Mouse (Mus musculus) MEL (cell line): ENCODE results near the gene Hcn3. TPM values are rescaled to one million over a fixed set of nuclear protein-coding genes. Genes with fewer than 3 reads are reported as not detected.
A peak's percentile ranks its signal among the peaks of the same experiment; 100 is the strongest.

Source experiments
- DNase-seq: peaks from one replicate; pipeline ENCODE4 v3.0.0; 2011; ENCODE audit warnings: low read depth, low spot score
- H3K27ac ChIP-seq: 2 replicates; pipeline ENCODE4 v1.5.1; 2012; ENCODE audit warnings: low read depth, mild to moderate bottlenecking, control low read depth, low read length, moderate library complexity; ENCODE audit not compliant: control insufficient read depth
- H3K27me3 ChIP-seq, 2 experiments: fragments of 150-350 bp in 1 of 2; sonication (generic) in 1 of 2; 2 replicates each; pipeline ENCODE4 v1.6.1; 2012; ENCODE audit warnings: low read length in 2 of 2, mild to moderate bottlenecking in 2 of 2, improper control_type of control experiment in 1 of 2, moderate library complexity in 1 of 2; ENCODE audit not compliant: insufficient read depth in 2 of 2, control insufficient read depth in 1 of 2
- H3K36me3 ChIP-seq, 2 experiments: 2 replicates each; pipeline ENCODE4 v1.6.1; 2012 to 2014; ENCODE audit warnings: low read length in 2 of 2, improper control_type of control experiment in 1 of 2, inconsistent platforms in 1 of 2, mild to moderate bottlenecking in 1 of 2; ENCODE audit not compliant: insufficient read depth in 2 of 2, control insufficient read depth in 1 of 2
- H3K4me1 ChIP-seq, 2 experiments: fragments of 150-350 bp in 1 of 2; sonication (generic) in 1 of 2; 2 replicates each; pipeline ENCODE4 v1.6.1; 2012; ENCODE audit warnings: low read length in 2 of 2, improper control_type of control experiment in 1 of 2, mild to moderate bottlenecking in 1 of 2; ENCODE audit not compliant: insufficient read depth in 2 of 2, control insufficient read depth in 1 of 2
- H3K4me3 ChIP-seq, 2 experiments: fragments of 150-350 bp in 1 of 2; sonication (generic) in 1 of 2; 2 replicates each; pipeline ENCODE4 v1.5.1; 2012; ENCODE audit warnings: low read depth in 2 of 2, low read length in 2 of 2, mild to moderate bottlenecking in 2 of 2, moderate library complexity in 2 of 2, control low read depth in 1 of 2, improper control_type of control experiment in 1 of 2; ENCODE audit not compliant: control insufficient read depth in 1 of 2, insufficient read depth in 1 of 2
- H3K79me2 ChIP-seq: 2 replicates; pipeline ENCODE4 v1.6.1; 2012; ENCODE audit warnings: mild to moderate bottlenecking, low read length, moderate library complexity; ENCODE audit not compliant: control insufficient read depth, poor library complexity, insufficient read depth
- H3K9ac ChIP-seq: 2 replicates; pipeline ENCODE4 v1.6.1; 2012; ENCODE audit warnings: low read depth, mild to moderate bottlenecking, control low read depth, low read length, moderate library complexity; ENCODE audit not compliant: control insufficient read depth, poor library complexity, severe bottlenecking
- H3K9me3 ChIP-seq: fragments of 150-350 bp; sonication (generic); replicated peaks from 2 replicates; pipeline ENCODE4 v1.6.1; 2012; ENCODE audit warnings: mild to moderate bottlenecking, low read length, improper control_type of control experiment, moderate library complexity; ENCODE audit not compliant: insufficient read depth
- BHLHE40 ChIP-seq: IDR thresholded peaks from 2 replicates; pipeline ENCODE4 v1.6.1; 2012; ENCODE audit warnings: low read depth, mild to moderate bottlenecking, inconsistent platforms, low read length, improper control_type of control experiment, borderline replicate concordance
- CHD2 ChIP-seq: IDR thresholded peaks from 2 replicates; pipeline ENCODE4 v1.6.1; 2011; ENCODE audit warnings: low read length, improper control_type of control experiment
- E2F4 ChIP-seq: IDR thresholded peaks from 2 replicates; pipeline ENCODE4 v1.6.1; 2011; ENCODE audit warnings: low read depth, low read length, improper control_type of control experiment, borderline replicate concordance
- EP300 ChIP-seq, 2 experiments: IDR thresholded peaks; 2 replicates each; pipeline ENCODE4 v1.6.1; 2011; ENCODE audit warnings: improper control_type of control experiment in 2 of 2, low read length in 2 of 2, low read depth in 1 of 2, mild to moderate bottlenecking in 1 of 2
- GABPA ChIP-seq: IDR thresholded peaks from 2 replicates; pipeline ENCODE4 v1.6.1; 2012; ENCODE audit warnings: low read depth, mild to moderate bottlenecking, inconsistent platforms, low read length, improper control_type of control experiment, moderate library complexity
- HCFC1 ChIP-seq: IDR thresholded peaks from 2 replicates; pipeline ENCODE4 v1.6.1; 2012; ENCODE audit warnings: low read depth, mild to moderate bottlenecking, inconsistent platforms, low read length, improper control_type of control experiment, moderate library complexity
- MAFK ChIP-seq: IDR thresholded peaks from 2 replicates; pipeline ENCODE4 v1.6.1; 2011; ENCODE audit warnings: low read depth, mild to moderate bottlenecking, low read length, improper control_type of control experiment, borderline replicate concordance
- MAX ChIP-seq: IDR thresholded peaks from 2 replicates; pipeline ENCODE4 v1.6.1; 2011; ENCODE audit warnings: low read length, improper control_type of control experiment
- MAZ ChIP-seq: IDR thresholded peaks from 2 replicates; pipeline ENCODE4 v1.6.1; 2012; ENCODE audit warnings: low read depth, mild to moderate bottlenecking, inconsistent platforms, low read length, improper control_type of control experiment
- NRF1 ChIP-seq: IDR thresholded peaks from 2 replicates; pipeline ENCODE4 v1.6.1; 2014; ENCODE audit warnings: low read depth, mild to moderate bottlenecking, inconsistent platforms, low read length, improper control_type of control experiment, moderate library complexity; ENCODE audit not compliant: poor library complexity, insufficient read depth, severe bottlenecking
- POLR2A ChIP-seq, 2 experiments: IDR thresholded peaks; 2 replicates each; pipeline ENCODE4 v1.6.1; 2011 to 2012; ENCODE audit warnings: low read length in 2 of 2, mild to moderate bottlenecking in 2 of 2, control low read depth in 1 of 2, improper control_type of control experiment in 1 of 2, low read depth in 1 of 2, moderate library complexity in 1 of 2; ENCODE audit not compliant: control insufficient read depth in 1 of 2, insufficient read depth in 1 of 2, poor library complexity in 1 of 2
- POLR2AphosphoS2 ChIP-seq: IDR thresholded peaks from 2 replicates; pipeline ENCODE4 v1.6.1; 2011; ENCODE audit warnings: low read length, improper control_type of control experiment
- POLR2AphosphoS5 ChIP-seq: IDR thresholded peaks from 2 replicates; pipeline ENCODE4 v1.6.1; 2012; ENCODE audit warnings: low read depth, borderline replicate concordance, mild to moderate bottlenecking, inconsistent platforms, low read length, moderate library complexity, mixed read lengths
- RAD21 ChIP-seq: IDR thresholded peaks from 2 replicates; pipeline ENCODE4 v1.6.1; 2011; ENCODE audit warnings: mild to moderate bottlenecking, low read depth, low read length, improper control_type of control experiment
- SMC3 ChIP-seq: IDR thresholded peaks from 2 replicates; pipeline ENCODE4 v1.6.1; 2011; ENCODE audit warnings: low read depth, low read length, improper control_type of control experiment
- TAL1 ChIP-seq: IDR thresholded peaks from 2 replicates; pipeline ENCODE4 v1.6.1; 2012; ENCODE audit warnings: mild to moderate bottlenecking, inconsistent platforms, low read length, moderate library complexity, mixed read lengths
- TBP ChIP-seq: IDR thresholded peaks from 2 replicates; pipeline ENCODE4 v1.8.0; 2011; ENCODE audit warnings: low read depth, low read length, improper control_type of control experiment
- USF1 ChIP-seq: IDR thresholded peaks from 2 replicates; pipeline ENCODE4 v1.6.1; 2014; ENCODE audit warnings: low read depth, mild to moderate bottlenecking, inconsistent platforms, low read length, improper control_type of control experiment, moderate library complexity
- USF2 ChIP-seq, 2 experiments: IDR thresholded peaks; 2 replicates each; pipeline ENCODE4 v1.6.1; 2011 to 2012; ENCODE audit warnings: improper control_type of control experiment in 2 of 2, low read length in 2 of 2, borderline replicate concordance in 1 of 2, inconsistent platforms in 1 of 2, low read depth in 1 of 2, mild to moderate bottlenecking in 1 of 2; ENCODE audit not compliant: insufficient read depth in 1 of 2
- ZC3H11A ChIP-seq: IDR thresholded peaks from 2 replicates; pipeline ENCODE4 v1.6.1; 2012; ENCODE audit warnings: low read depth, mild to moderate bottlenecking, inconsistent platforms, low read length, improper control_type of control experiment
- ZMIZ1 ChIP-seq: IDR thresholded peaks from 2 replicates; pipeline ENCODE4 v1.6.1; 2012; ENCODE audit warnings: low read depth, mild to moderate bottlenecking, inconsistent platforms, low read length, improper control_type of control experiment, moderate library complexity
- polyA plus RNA-seq, 2 experiments: library from polyadenylated mRNA; stranded (reverse) in 1 of 2; unstranded in 1 of 2; fragments of >175 nt in 1 of 2; fragments of >200 nt in 1 of 2; gene quantifications; 2 replicates each; pipeline versions ENCODE4 v1.2.1 to v1.2.4; 2012; ENCODE audit warnings: low replicate concordance in 2 of 2, low read depth in 1 of 2; ENCODE audit not compliant: insufficient read length in 2 of 2, insufficient read depth in 1 of 2, missing spikeins in 1 of 2
- total RNA-seq: library from RNA; depleted of rRNA; stranded (reverse); fragments of 300-350 nt; gene quantifications from 2 replicates; pipeline ENCODE4 v1.2.3, GENCODE M21; 2012

The Hcn3 gene
- total and polyA plus RNA-seq, 3 experiments = 4.0 to 7.4 TPM; not detected in 1

DNA sequence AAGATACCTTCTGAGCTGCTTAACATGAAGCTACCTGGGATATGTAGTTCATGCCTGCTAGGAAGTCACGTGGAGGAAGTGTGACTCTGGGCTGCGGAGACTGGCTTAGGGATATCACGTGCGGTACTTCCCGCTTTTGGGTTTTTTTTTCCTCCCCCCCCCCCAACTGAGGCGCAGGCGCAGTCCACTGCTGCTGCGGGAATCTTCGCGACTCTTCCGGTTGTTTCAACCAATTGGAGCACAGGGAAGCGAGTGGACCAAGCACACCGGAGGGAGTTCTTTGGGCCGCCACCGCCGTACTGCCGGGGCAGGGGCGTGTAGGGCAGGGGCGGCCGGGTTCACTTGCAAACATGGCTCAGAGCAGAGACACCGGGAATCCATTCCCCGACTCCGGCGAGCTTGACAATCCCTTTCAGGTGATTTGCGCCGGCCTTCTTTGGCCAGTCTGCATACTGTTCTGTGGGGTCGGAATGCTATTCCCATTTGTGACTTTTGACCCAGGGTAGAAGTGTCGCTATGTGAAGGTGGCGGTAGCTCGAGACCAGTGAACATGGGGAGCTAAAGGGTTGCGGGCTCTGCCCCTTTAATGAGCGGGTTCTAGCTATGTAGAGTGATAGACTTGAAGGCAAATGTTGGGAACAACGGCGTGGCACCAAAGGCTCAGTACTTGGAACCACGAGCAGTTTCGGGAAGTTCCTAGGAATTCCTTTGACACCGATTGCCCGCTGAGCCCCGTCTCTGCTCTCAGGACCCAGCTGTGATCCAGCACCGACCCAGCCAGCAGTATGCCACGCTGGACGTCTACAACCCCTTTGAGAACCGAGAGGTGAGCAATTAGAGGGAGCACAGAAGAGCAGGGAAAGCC lies 17.5 kb upstream of the Hcn3 start, which contains the start of gene Scamp3 (continued):
- TF ChIP-seq E2F4 (peak; percentile 88), GABPA (no peak), ZMIZ1 (peak; percentile 93), TBP (peak; percentile 57), NRF1 (peak; percentile 90), SMC3 (no peak), TAL1 (no peak), POLR2AphosphoS2 (peak; percentile 100), RAD21 (no peak), BHLHE40 (peak; percentile 99), MAZ (peak; percentile 97)

DNA sequence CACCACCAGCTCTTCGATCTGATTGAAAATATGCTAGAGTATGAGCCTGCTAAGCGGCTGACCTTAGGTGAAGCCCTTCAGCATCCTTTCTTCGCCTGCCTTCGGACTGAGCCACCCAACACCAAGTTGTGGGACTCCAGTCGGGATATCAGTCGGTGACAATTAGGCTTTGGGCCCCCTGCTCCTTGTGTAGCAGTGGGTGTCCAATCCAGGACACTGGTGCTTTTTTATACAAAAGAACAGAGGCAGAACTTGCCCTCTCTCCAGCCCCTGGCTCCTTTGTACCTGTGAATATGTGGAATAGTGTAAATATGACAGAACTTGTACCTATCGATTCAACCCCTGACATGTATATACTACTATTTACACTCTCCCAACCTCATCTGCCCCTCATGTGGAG lies 16.4 kb upstream of the Hcn3 start:
- TF ChIP-seq POLR2AphosphoS2 (no peak), POLR2A (IDR thresholded peaks at IDR 0.05; ENCODE audit: control insufficient read depth in 1 of 2, insufficient read depth in 1 of 2, low read depth in 1 of 2, low read length in 2 of 2, poor library complexity in 1 of 2) (no peak), CHD2 (no peak), MAFK (no peak), EP300 (IDR thresholded peaks at IDR 0.05; ENCODE audit: low read depth in 1 of 2, low read length in 2 of 2) (no peak), BHLHE40 (no peak), ZMIZ1 (no peak), E2F4 (no peak), ZC3H11A (no peak), GABPA (no peak), USF1 (no peak), HCFC1 (no peak), NRF1 (no peak), POLR2AphosphoS5 (no peak), MAX (no peak), USF2 (IDR thresholded peaks at IDR 0.05; ENCODE audit: borderline replicate concordance in 1 of 2, insufficient read depth in 1 of 2, low read depth in 1 of 2, low read length in 2 of 2) (no peak), SMC3 (no peak)

More for the DNA sequence above, 16.4 kb upstream of the Hcn3 start:
- Histone ChIP-seq H3K36me3 (peaks cover 23 to 33% of the 10 kb centered on the region in 2 experiments), H3K27ac (peak overlapping the region; percentile 42), H3K27me3 (no peaks in the 10 kb centered on the region), H3K9me3 (no peaks in the 10 kb centered on the region), H3K9ac (peak overlapping the region; percentile 47), H3K79me2 (peaks cover 23% of the 10 kb centered on the region), H3K4me1 (peaks cover 3 to 22% of the 10 kb centered on the region in 2 experiments; a peak in 3 of 4 replicates), H3K4me3 (no peak overlapping the region)
- DNase-seq = no peak
